Mouse (Mus musculus): ENCODE data around the gene Csnk1g1.

Gene Csnk1g1

GRCm38 (mm10) chr9:66067542-66067941, 158.8 kb downstream of the Csnk1g1 start:
- no peak for DNase-seq (ENCODE audit: low spot score in 2 of 2)

- DNase-seq (ENCODE audit: low spot score in 2 of 2), result no peak
Observed at GRCm38 (mm10) chr9:66068056-66068455, 159.3 kb downstream of the Csnk1g1 start.

GRCm38 (mm10) chr9:66068971-66069391, 160.3 kb downstream of the Csnk1g1 start:
- no peak for DNase-seq (ENCODE audit: low spot score in 2 of 2)

GRCm38 (mm10) chr9:66069583-66069982, 160.9 kb downstream of the Csnk1g1 start, which contains the start of gene Snx22:
Snx22 (minus strand) TSS chr9:66069719.
- DNase-seq (ENCODE audit: low spot score in 2 of 2), result peak; percentile 49 to 67

GRCm38 (mm10) chr9:66070151-66070550, 161.4 kb downstream of the Csnk1g1 start:
- no peak for DNase-seq (ENCODE audit: low spot score in 2 of 2)

GRCm38 (mm10) chr9:66072754-66073153, 164.0 kb downstream of the Csnk1g1 start:
- DNase-seq (ENCODE audit: low spot score in 2 of 2), result no peak

GRCm38 (mm10) chr9:66078072-66078471, 169.3 kb downstream of the Csnk1g1 start:
- DNase-seq (ENCODE audit: low spot score in 2 of 2), result no peak

GRCm38 (mm10) chr9:66078493-66078892, 169.8 kb downstream of the Csnk1g1 start:
- DNase-seq (ENCODE audit: low spot score in 2 of 2), result no peak

- DNase-seq (ENCODE audit: low spot score in 2 of 2), result no peak
Observed at GRCm38 (mm10) chr9:66080804-66081459, 172.2 kb downstream of the Csnk1g1 start.

GRCm38 (mm10) chr9:66081999-66082398, 173.3 kb downstream of the Csnk1g1 start:
- DNase-seq (ENCODE audit: low spot score in 2 of 2), result no peak

- no peak for DNase-seq (ENCODE audit: low spot score in 2 of 2)
Observed at GRCm38 (mm10) chr9:66084171-66084570, 175.4 kb downstream of the Csnk1g1 start.

GRCm38 (mm10) chr9:66087062-66087461, 178.3 kb downstream of the Csnk1g1 start:
- DNase-seq (ENCODE audit: low spot score in 2 of 2), result no peak

GRCm38 (mm10) chr9:66088411-66088810, 179.7 kb downstream of the Csnk1g1 start:
- no peak for DNase-seq (ENCODE audit: low spot score in 2 of 2)

GRCm38 (mm10) chr9:66090593-66091244, 182.0 kb downstream of the Csnk1g1 start:
- DNase-seq (ENCODE audit: low spot score in 2 of 2), result no peak

GRCm38 (mm10) chr9:66091327-66092231, 182.9 kb downstream of the Csnk1g1 start:
- no peak for DNase-seq (ENCODE audit: low spot score in 2 of 2)

- DNase-seq (ENCODE audit: low spot score in 2 of 2), result no peak
Observed at GRCm38 (mm10) chr9:66092664-66093063, 183.9 kb downstream of the Csnk1g1 start.
